Mouse (Mus musculus) stomach, embryonic 16.5 days (tissue): ENCODE results near the gene Cyp2c70. TPM values are rescaled to one million over a fixed set of nuclear protein-coding genes. Genes with fewer than 3 reads are reported as not detected.
"Not testable (repeated sequence)": the region's sequence is repeated elsewhere in the genome, so short reads cannot be mapped to it uniquely, and the experiment has no call there.

Experiments
- ATAC-seq: fragments of 200-750 bp; cut with Nextera tagmentation; 2 replicates; pipeline ENCODE4 v1.8.0; 2017; ENCODE audit warnings: moderate number of reproducible peaks, moderate TSS enrichment; ENCODE audit not compliant: insufficient read depth, low FRiP score
- H3K27ac ChIP-seq: fragments of 300-500 bp; sonication (generic); 2 replicates; pipeline ENCODE4 v1.5.1; 2014; ENCODE audit warnings: low read length
- H3K27me3 ChIP-seq: fragments of 300-500 bp; sonication (generic); 2 replicates; pipeline ENCODE4 v1.6.1; 2014; ENCODE audit warnings: low read length, control low read depth, mixed read lengths; ENCODE audit not compliant: control insufficient read depth, insufficient read depth
- H3K36me3 ChIP-seq: fragments of 300-500 bp; sonication (generic); 2 replicates; pipeline ENCODE4 v1.6.1; 2014; ENCODE audit warnings: low read length; ENCODE audit not compliant: control insufficient read depth, insufficient read depth
- H3K4me1 ChIP-seq: fragments of 300-500 bp; sonication (generic); 2 replicates; pipeline ENCODE4 v1.6.1; 2014; ENCODE audit warnings: low read length, control low read depth, mixed read lengths; ENCODE audit not compliant: control insufficient read depth, insufficient read depth
- H3K4me2 ChIP-seq: fragments of 300-500 bp; sonication (generic); 2 replicates; pipeline ENCODE4 v1.6.1; 2014; ENCODE audit warnings: low read depth, low read length, mixed read lengths
- H3K4me3 ChIP-seq: fragments of 300-500 bp; sonication (generic); replicated peaks from 2 replicates; pipeline ENCODE4 v1.5.1; 2014; ENCODE audit warnings: mild to moderate bottlenecking, low read length
- H3K9ac ChIP-seq: fragments of 300-500 bp; sonication (generic); 2 replicates; pipeline ENCODE4 v1.6.1; 2014; ENCODE audit warnings: low read length
- H3K9me3 ChIP-seq: fragments of 300-500 bp; sonication (generic); replicated peaks from 2 replicates; pipeline ENCODE4 v1.6.1; 2016; ENCODE audit warnings: low read length, control low read depth; ENCODE audit not compliant: control insufficient read depth
- WGBS: fragments of 180-500 bp; shearing (Covaris S2); extraction: QIAGEN DNeasy Blood & Tissue Kit; methylation state at CpG from one replicate; pipeline ENCODE4 v1.1.7; 2014; 5-methylcytosine and 5-hydroxymethylcytosine counted together
- polyA plus RNA-seq: library from polyadenylated mRNA; unstranded; fragments of >200 nt; fragmentation: Nextera tagmentation; extraction: Ambion mirVana; gene quantifications from 2 replicates; pipeline ENCODE4 v1.2.1, GENCODE M21; 2015

The Cyp2c70 gene
- polyA plus RNA-seq, 1 experiment from 2014 or later: 2.7 TPM

- no peak overlapping the region for H3K4me3 ChIP-seq
- H3K36me3 ChIP-seq: no peaks in the 10 kb centered on the region
- 57% methylated on average over 5 of the region's 5 CpGs for WGBS
- ATAC-seq: no peak
- H3K9ac ChIP-seq: no peak overlapping the region
- H3K4me2 ChIP-seq: no peak overlapping the region
- no peaks in the 10 kb centered on the region for H3K9me3 ChIP-seq
- no peak overlapping the region for H3K27ac ChIP-seq
- H3K27me3 ChIP-seq: no peaks in the 10 kb centered on the region
- no peaks in the 10 kb centered on the region for H3K4me1 ChIP-seq
Observed at GRCm38 (mm10) chr19:40220878-40221277, 33.7 kb upstream of the Cyp2c70 start.

- ATAC-seq, H3K9ac ChIP-seq, H3K9me3 ChIP-seq, H3K4me3 ChIP-seq, H3K4me2 ChIP-seq, H3K36me3 ChIP-seq, H3K4me1 ChIP-seq, H3K27ac ChIP-seq, H3K27me3 ChIP-seq: not testable (repeated sequence)
- 73% methylated on average over 4 of the region's 4 CpGs for WGBS
Observed at GRCm38 (mm10) chr19:40202947-40203346, 15.8 kb upstream of the Cyp2c70 start.

- H3K4me2 ChIP-seq: no peak overlapping the region
- H3K36me3 ChIP-seq: no peaks in the 10 kb centered on the region
- H3K27ac ChIP-seq: no peak overlapping the region
- no peaks in the 10 kb centered on the region for H3K27me3 ChIP-seq
- no peaks in the 10 kb centered on the region for H3K4me1 ChIP-seq
- no peak overlapping the region for H3K4me3 ChIP-seq
- H3K9me3 ChIP-seq: no peaks in the 10 kb centered on the region
- WGBS: 91% methylated on average over 10 of the region's 10 CpGs
- ATAC-seq: no peak
- no peak overlapping the region for H3K9ac ChIP-seq
Observed at GRCm38 (mm10) chr19:40190596-40190995, 3.5 kb upstream of the Cyp2c70 start.

GRCm38 (mm10) chr19:40183600-40183999 lies 3.5 kb downstream of the Cyp2c70 start:
- H3K4me3 ChIP-seq: no peak overlapping the region
- H3K4me1 ChIP-seq: no peaks in the 10 kb centered on the region
- no peak overlapping the region for H3K4me2 ChIP-seq
- no peak for ATAC-seq
- no peaks in the 10 kb centered on the region for H3K27me3 ChIP-seq
- no peaks in the 10 kb centered on the region for H3K9me3 ChIP-seq
- WGBS: 89% methylated on average over 5 of the region's 5 CpGs
- no peaks in the 10 kb centered on the region for H3K36me3 ChIP-seq
- no peak overlapping the region for H3K27ac ChIP-seq
- no peak overlapping the region for H3K9ac ChIP-seq

GRCm38 (mm10) chr19:40178311-40178710 lies 8.8 kb downstream of the Cyp2c70 start:
- no peaks in the 10 kb centered on the region; the same call in 1 of the 2 replicates for H3K4me1 ChIP-seq
- ATAC-seq: no peak
- H3K9ac ChIP-seq: no peak overlapping the region
- no peak overlapping the region for H3K27ac ChIP-seq
- H3K9me3 ChIP-seq: no peaks in the 10 kb centered on the region
- H3K4me3 ChIP-seq: no peak overlapping the region
- no peaks in the 10 kb centered on the region for H3K36me3 ChIP-seq
- no peaks in the 10 kb centered on the region for H3K27me3 ChIP-seq
- H3K4me2 ChIP-seq: no peak overlapping the region
- 64% methylated on average over 4 of the region's 4 CpGs for WGBS

GRCm38 (mm10) chr19:40168391-40168790 lies 18.7 kb downstream of the Cyp2c70 start:
- ATAC-seq: not testable (repeated sequence)

GRCm38 (mm10) chr19:40126996-40127395 lies 60.1 kb downstream of the Cyp2c70 start:
- not testable (repeated sequence) for H3K27ac ChIP-seq, H3K27me3 ChIP-seq, H3K4me1 ChIP-seq, H3K36me3 ChIP-seq, H3K4me3 ChIP-seq, H3K9ac ChIP-seq, H3K4me2 ChIP-seq, ATAC-seq, H3K9me3 ChIP-seq
- 44% methylated on average over 2 of the region's 2 CpGs for WGBS

More at GRCm38 (mm10) chr19:40168391-40168790, 18.7 kb downstream of the Cyp2c70 start:
- not testable (repeated sequence) for H3K4me1 ChIP-seq, H3K9me3 ChIP-seq, H3K27ac ChIP-seq, H3K9ac ChIP-seq, H3K4me3 ChIP-seq, H3K27me3 ChIP-seq, H3K4me2 ChIP-seq, H3K36me3 ChIP-seq
- 80% methylated on average over 4 of the region's 4 CpGs for WGBS

- not testable (repeated sequence) for H3K27me3 ChIP-seq, H3K36me3 ChIP-seq, H3K4me3 ChIP-seq, H3K4me2 ChIP-seq, ATAC-seq, H3K27ac ChIP-seq, H3K9ac ChIP-seq, H3K4me1 ChIP-seq, H3K9me3 ChIP-seq
- WGBS: 86% methylated on average over 3 of the region's 3 CpGs
Observed at GRCm38 (mm10) chr19:40125165-40125564, 62.0 kb downstream of the Cyp2c70 start.

- H3K9ac ChIP-seq, H3K4me2 ChIP-seq, H3K27ac ChIP-seq, ATAC-seq, H3K9me3 ChIP-seq, H3K4me3 ChIP-seq, H3K4me1 ChIP-seq, H3K36me3 ChIP-seq, H3K27me3 ChIP-seq: not testable (repeated sequence)
- 81% methylated on average over 13 of the region's 13 CpGs for WGBS
Observed at GRCm38 (mm10) chr19:40119624-40120023, 67.5 kb downstream of the Cyp2c70 start.
